Mouse (Mus musculus): ENCODE data around the gene Aifm1. TPM values are rescaled to one million over a fixed set of nuclear protein-coding genes. Genes with fewer than 3 reads are reported as not detected.

Aifm1 gene
- polyA plus RNA-seq, 1 experiment from 2014 or later = 97.1 TPM

DNA sequence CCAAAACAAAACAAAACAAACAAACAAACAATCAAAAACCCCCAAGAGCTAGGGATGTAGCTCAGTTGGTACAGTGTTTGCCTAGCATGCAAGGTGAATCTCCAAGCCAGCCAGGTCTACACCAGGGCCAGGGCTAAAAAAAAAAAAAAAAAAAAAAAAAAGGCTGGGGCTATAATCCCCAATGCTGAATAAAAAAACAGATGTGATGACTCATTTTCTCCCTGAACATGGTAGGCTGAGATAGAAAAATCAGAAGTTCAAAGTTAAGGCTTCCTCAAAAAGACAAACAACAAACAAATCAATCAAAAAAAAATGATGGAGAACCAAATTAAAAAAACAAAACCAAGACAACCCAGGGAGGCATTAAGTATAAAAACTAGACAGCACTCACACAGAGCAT lies 84.3 kb downstream of the Aifm1 start:
- DNase-seq (ENCODE audit: low spot score) (no peak), ATAC-seq (replicated peaks; ENCODE audit: insufficient number of reproducible peaks, low FRiP score, low TSS enrichment, low read depth) (no peak)
- no peaks in the 10 kb centered on the region for H3K9me3 ChIP-seq (replicated peaks; ENCODE audit: control insufficient read depth, low read length)

DNA sequence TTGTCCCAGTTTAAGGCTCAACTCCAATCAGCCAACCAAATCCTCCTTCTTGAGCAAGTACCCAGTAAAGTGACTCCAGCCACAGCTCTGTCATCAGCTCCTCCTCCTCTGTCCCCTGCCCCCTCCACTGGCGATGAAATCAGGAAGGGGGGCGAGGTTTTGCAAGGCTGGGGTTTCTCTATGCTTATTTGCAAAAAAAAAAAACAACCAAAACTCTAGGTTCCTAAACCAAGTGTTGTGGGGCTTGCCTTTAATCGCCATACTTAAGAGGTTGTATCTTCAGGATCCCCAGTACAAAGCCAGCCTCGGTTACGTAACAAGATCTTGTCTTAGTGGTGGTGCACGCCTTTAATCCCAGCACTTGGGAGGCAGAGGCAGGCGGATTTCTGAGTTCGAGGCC lies 84.7 kb downstream of the Aifm1 start:
- Histone ChIP-seq H3K9ac (replicated peaks; ENCODE audit: low read length) (no peak overlapping the region), H3K27ac (replicated peaks; ENCODE audit: low read depth, low read length) (no peak overlapping the region), H3K27me3 (ENCODE audit: control insufficient read depth, insufficient read depth, low read length) (no peaks in the 10 kb centered on the region), H3K9me3 (replicated peaks; ENCODE audit: control insufficient read depth, low read length) (no peaks in the 10 kb centered on the region), H3K4me1 (ENCODE audit: control insufficient read depth, insufficient read depth, low read length) (no peaks in the 10 kb centered on the region), H3K4me3 (ENCODE audit: low read depth, low read length) (no peak overlapping the region), H3K36me3 (replicated peaks; ENCODE audit: control insufficient read depth, insufficient read depth, low read depth, low read length) (no peaks in the 10 kb centered on the region), H3K4me2 (ENCODE audit: low read depth, low read length) (no peak overlapping the region)
- ATAC-seq (replicated peaks; ENCODE audit: insufficient number of reproducible peaks, low FRiP score, low TSS enrichment, low read depth) (no peak), DNase-seq (ENCODE audit: low spot score) (no peak)
- WGBS = 83% methylated on average over 8 of the region's 8 CpGs

More for the DNA sequence above, 84.3 kb downstream of the Aifm1 start:
- Histone ChIP-seq H3K27ac (replicated peaks; ENCODE audit: low read depth, low read length) (no peak overlapping the region), H3K4me3 (ENCODE audit: low read depth, low read length) (no peak overlapping the region), H3K4me2 (ENCODE audit: low read depth, low read length) (no peak overlapping the region), H3K4me1 (ENCODE audit: control insufficient read depth, insufficient read depth, low read length) (no peaks in the 10 kb centered on the region), H3K36me3 (replicated peaks; ENCODE audit: control insufficient read depth, insufficient read depth, low read depth, low read length) (no peaks in the 10 kb centered on the region), H3K9ac (replicated peaks; ENCODE audit: low read length) (no peak overlapping the region), H3K27me3 (ENCODE audit: control insufficient read depth, insufficient read depth, low read length) (no peaks in the 10 kb centered on the region)

DNA sequence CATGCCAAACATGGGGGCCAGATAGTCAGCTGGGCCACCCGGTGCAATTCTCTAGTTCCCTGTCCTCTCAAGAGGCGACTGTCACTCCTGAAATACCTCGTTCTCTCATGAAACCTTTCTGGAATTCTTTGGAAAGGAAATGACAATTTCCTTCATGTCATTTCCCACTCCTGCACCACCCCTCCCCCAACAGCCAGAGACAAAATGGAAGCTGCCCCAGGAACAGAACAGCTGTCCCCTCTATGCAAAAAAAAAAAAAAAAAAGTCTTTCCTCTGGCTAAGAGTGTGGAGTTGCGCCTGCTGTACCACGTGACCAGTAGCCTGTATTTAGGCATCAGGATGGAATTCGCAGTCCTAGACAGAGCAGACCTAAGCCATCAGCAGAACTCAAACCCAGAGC lies 85.1 kb downstream of the Aifm1 start:
- Histone ChIP-seq H3K9ac (replicated peaks; ENCODE audit: low read length) (no peak overlapping the region), H3K4me2 (ENCODE audit: low read depth, low read length) (no peak overlapping the region), H3K9me3 (replicated peaks; ENCODE audit: control insufficient read depth, low read length) (no peaks in the 10 kb centered on the region), H3K4me1 (ENCODE audit: control insufficient read depth, insufficient read depth, low read length) (no peaks in the 10 kb centered on the region), H3K36me3 (replicated peaks; ENCODE audit: control insufficient read depth, insufficient read depth, low read depth, low read length) (no peaks in the 10 kb centered on the region), H3K4me3 (ENCODE audit: low read depth, low read length) (no peak overlapping the region), H3K27ac (replicated peaks; ENCODE audit: low read depth, low read length) (no peak overlapping the region), H3K27me3 (ENCODE audit: control insufficient read depth, insufficient read depth, low read length) (no peaks in the 10 kb centered on the region)
- no peak for DNase-seq (ENCODE audit: low spot score)
- no peak for ATAC-seq (replicated peaks; ENCODE audit: insufficient number of reproducible peaks, low FRiP score, low TSS enrichment, low read depth)
- 74% methylated on average over 6 of the region's 6 CpGs for WGBS

DNA sequence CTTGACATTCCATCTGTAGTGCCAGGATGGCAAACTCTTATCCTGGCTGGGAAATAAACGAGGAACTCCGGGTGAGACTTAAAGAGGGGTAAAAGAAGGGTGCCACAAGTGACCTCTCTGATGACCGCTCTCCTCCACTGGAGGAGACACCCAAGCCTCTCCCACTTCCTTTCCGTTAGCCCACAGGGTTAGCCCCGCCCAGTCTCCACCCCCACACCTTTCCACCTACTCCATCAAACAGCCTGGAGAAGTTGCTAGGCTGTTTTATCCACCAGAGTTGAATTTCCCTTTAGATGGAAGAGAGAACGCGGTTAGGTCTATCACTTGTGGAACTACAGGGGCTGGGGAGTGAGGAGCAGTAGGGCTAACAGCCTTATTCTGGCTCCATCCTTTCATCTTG lies 88.1 kb downstream of the Aifm1 start:
- H3K4me2 ChIP-seq (ENCODE audit: low read depth, low read length) = no peak overlapping the region
- 54% methylated on average over 7 of the region's 7 CpGs for WGBS
- no peak for DNase-seq (ENCODE audit: low spot score)
- H3K27ac ChIP-seq (replicated peaks; ENCODE audit: low read depth, low read length) = no peak overlapping the region
- H3K4me1 ChIP-seq (ENCODE audit: control insufficient read depth, insufficient read depth, low read length) = no peaks in the 10 kb centered on the region
- H3K9me3 ChIP-seq (replicated peaks; ENCODE audit: control insufficient read depth, low read length) = no peaks in the 10 kb centered on the region
- ATAC-seq (replicated peaks; ENCODE audit: insufficient number of reproducible peaks, low FRiP score, low TSS enrichment, low read depth) = no peak
- H3K36me3 ChIP-seq (replicated peaks; ENCODE audit: control insufficient read depth, insufficient read depth, low read depth, low read length) = no peaks in the 10 kb centered on the region
- H3K9ac ChIP-seq (replicated peaks; ENCODE audit: low read length) = no peak overlapping the region
- no peak overlapping the region for H3K4me3 ChIP-seq (ENCODE audit: low read depth, low read length)
- no peaks in the 10 kb centered on the region for H3K27me3 ChIP-seq (ENCODE audit: control insufficient read depth, insufficient read depth, low read length)

Other genes starting within 250 kb of the Aifm1 start
- 3.2 and 5.0 TPM in 2 replicates for gene Bcorl1, start 172.2 kb downstream of the Aifm1 start, polyA plus RNA-seq (2014; fragmentation: Nextera tagmentation; extraction: Ambion mirVana)
- 2.9 and 3.2 TPM in 2 replicates for gene Elf4, start 50.4 kb downstream of the Aifm1 start, polyA plus RNA-seq (2014; fragmentation: Nextera tagmentation; extraction: Ambion mirVana)
- 9.1 and 9.4 TPM in 2 replicates for gene Rab33a, start 5.7 kb upstream of the Aifm1 start, polyA plus RNA-seq (2014; fragmentation: Nextera tagmentation; extraction: Ambion mirVana)
- gene Zfp280c, start 80.9 kb upstream of the Aifm1 start, polyA plus RNA-seq (2014; fragmentation: Nextera tagmentation; extraction: Ambion mirVana) = 21.6 and 25.2 TPM in 2 replicates
- 23.4 and 26.0 TPM in 2 replicates for gene Slc25a14, start 109.8 kb upstream of the Aifm1 start, polyA plus RNA-seq (2014; fragmentation: Nextera tagmentation; extraction: Ambion mirVana)
- gene Gpr119, start 160.9 kb upstream of the Aifm1 start, polyA plus RNA-seq (2014; fragmentation: Nextera tagmentation; extraction: Ambion mirVana) = not detected in 2 replicates
- 24.1 and 29.2 TPM in 2 replicates for gene Rbmx2, start 181.4 kb upstream of the Aifm1 start, polyA plus RNA-seq (2014; fragmentation: Nextera tagmentation; extraction: Ambion mirVana)

All from embryonic facial prominence, embryonic 11.5 days (tissue).